Mouse (Mus musculus) heart, embryonic 10.5 days (tissue): Measurements from ENCODE around the gene Selenon. TPM values are rescaled to one million over a fixed set of nuclear protein-coding genes. Genes with fewer than 3 reads are reported as not detected.
A peak's percentile ranks its signal among the peaks of the same experiment; 100 is the strongest.

Experiments
- DNase-seq: peaks from one replicate; pipeline ENCODE4 v3.0.0-alpha.2; 2017; ENCODE audit warnings: low spot score
- H3K27ac ChIP-seq: fragments of 300-500 bp; sonication (generic); 2 replicates; pipeline ENCODE4 v1.5.1; 2016; ENCODE audit warnings: mild to moderate bottlenecking
- H3K27me3 ChIP-seq: fragments of 300-500 bp; sonication (generic); 2 replicates; pipeline ENCODE4 v1.6.1; 2016; ENCODE audit warnings: mild to moderate bottlenecking; ENCODE audit not compliant: poor library complexity, insufficient read depth, severe bottlenecking
- H3K36me3 ChIP-seq: fragments of 300-500 bp; sonication (generic); 2 replicates; pipeline ENCODE4 v1.6.1; 2016; ENCODE audit warnings: mild to moderate bottlenecking, moderate library complexity
- H3K4me1 ChIP-seq: fragments of 300-500 bp; sonication (generic); 2 replicates; pipeline ENCODE4 v1.6.1; 2016; ENCODE audit warnings: mild to moderate bottlenecking
- H3K4me3 ChIP-seq: fragments of 300-500 bp; sonication (generic); 2 replicates; pipeline ENCODE4 v1.5.1; 2016; ENCODE audit warnings: mild to moderate bottlenecking, moderate library complexity
- H3K9me3 ChIP-seq: fragments of 300-500 bp; sonication (generic); 2 replicates; pipeline ENCODE4 v1.6.1; 2016; ENCODE audit warnings: mild to moderate bottlenecking, moderate library complexity
- WGBS: fragments of 180-500 bp; shearing (Covaris S2); methylation state at CpG from one replicate; pipeline ENCODE4 v1.1.7; 2016; 5-methylcytosine and 5-hydroxymethylcytosine counted together
- polyA plus RNA-seq: library from polyadenylated mRNA; unstranded; fragments of >200 nt; fragmentation: Nextera tagmentation; extraction: Ambion mirVana; gene quantifications from 2 replicates; pipeline ENCODE4 v1.2.1, GENCODE M21; 2016

Gene Selenon
- polyA plus RNA-seq, 1 experiment from 2014 or later = 9.0 TPM

DNA sequence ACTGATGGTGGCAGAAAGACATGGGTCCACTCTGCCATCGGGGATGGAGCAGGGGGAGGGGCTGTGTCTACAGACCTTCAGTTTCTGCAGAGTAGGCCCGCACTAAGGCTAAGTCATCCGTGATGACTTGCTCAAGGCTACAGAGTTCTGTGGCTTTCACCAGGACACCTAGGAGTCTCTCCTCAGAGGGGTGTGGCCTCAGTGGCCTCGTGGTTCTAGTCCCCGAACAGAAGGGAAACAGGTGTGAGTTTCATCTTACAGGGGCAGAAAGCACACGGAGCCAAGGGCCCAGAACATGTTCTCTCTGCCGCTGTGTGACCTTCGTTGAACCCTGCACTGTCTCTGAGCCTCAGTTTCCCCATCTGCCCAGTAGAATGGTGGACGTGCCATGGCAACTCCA is 36.3 kb upstream of the Selenon start:
- Histone ChIP-seq H3K27me3 (no peaks in the 10 kb centered on the region), H3K9me3 (no peaks in the 10 kb centered on the region), H3K4me1 (peaks cover 50% of the 10 kb centered on the region), H3K4me3 (no peak overlapping the region), H3K36me3 (peaks cover 24% of the 10 kb centered on the region), H3K27ac (no peak overlapping the region; the same call in 1 of the 2 replicates)
- 89% methylated on average over 9 of the region's 9 CpGs for WGBS
- DNase-seq = no peak

DNA sequence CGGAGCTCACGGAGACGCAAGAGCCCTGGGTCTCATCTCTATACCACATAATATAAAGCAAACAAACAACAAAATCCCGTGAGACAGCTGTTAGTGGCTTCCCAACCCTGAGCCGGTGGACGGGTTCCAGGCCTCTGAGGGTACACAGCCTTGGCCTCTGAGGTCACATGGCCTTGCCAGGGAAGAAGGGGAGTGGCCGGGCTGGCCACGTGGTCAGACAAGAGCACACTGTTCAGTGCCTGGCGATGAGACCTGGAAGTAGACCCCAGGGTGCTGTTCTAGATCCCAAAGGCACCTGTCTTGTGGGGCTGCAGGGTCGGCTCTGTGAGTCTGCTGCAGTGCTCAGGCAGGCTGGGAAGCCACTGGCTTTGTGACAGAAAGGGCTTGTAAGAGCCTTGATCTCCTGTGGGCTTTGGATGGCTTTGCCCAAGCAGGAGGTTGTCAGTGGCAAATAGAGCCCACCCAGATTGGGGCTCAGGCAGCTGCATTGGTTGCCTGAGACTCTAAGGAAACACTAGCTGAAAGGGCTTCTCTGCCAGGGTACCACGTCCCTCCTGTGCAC is 35.8 kb upstream of the Selenon start:
- Histone ChIP-seq H3K4me1 (peaks cover 50% of the 10 kb centered on the region), H3K36me3 (peaks cover 24% of the 10 kb centered on the region), H3K27ac (0 out of 2 replicates have a peak overlapping the region, but pooled peaks have one; percentile 44), H3K9me3 (no peaks in the 10 kb centered on the region), H3K27me3 (no peaks in the 10 kb centered on the region), H3K4me3 (no peak overlapping the region)
- WGBS = 65% methylated on average over 11 of the region's 11 CpGs
- no peak for DNase-seq

DNA sequence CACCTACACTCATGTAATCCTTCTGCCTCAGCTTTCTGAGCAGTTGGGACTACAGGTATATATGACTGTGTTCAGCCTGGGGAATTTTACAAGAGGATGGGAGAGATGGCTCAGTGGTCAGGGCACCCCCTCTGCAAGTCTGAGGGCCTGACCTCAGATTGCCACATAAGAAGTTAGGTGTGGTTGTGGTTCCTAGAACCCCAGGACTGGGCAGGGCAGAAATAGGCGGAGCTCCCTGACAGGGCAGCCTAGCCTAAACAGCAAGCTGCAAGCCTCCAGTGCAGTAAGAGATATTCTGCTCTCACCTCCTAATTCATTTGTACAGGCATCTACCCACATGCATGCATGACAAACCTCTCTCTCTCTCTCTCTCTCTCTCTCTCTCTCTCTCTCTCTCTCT is 34.7 kb upstream of the Selenon start:
- Histone ChIP-seq H3K36me3 (peaks cover 22% of the 10 kb centered on the region), H3K4me1 (peaks cover 46% of the 10 kb centered on the region), H3K9me3 (no peaks in the 10 kb centered on the region), H3K27ac (no peak overlapping the region), H3K27me3 (no peaks in the 10 kb centered on the region), H3K4me3 (no peak overlapping the region)
- no peak for DNase-seq
- 69% methylated on average over 1 of the region's 1 CpGs for WGBS

DNA sequence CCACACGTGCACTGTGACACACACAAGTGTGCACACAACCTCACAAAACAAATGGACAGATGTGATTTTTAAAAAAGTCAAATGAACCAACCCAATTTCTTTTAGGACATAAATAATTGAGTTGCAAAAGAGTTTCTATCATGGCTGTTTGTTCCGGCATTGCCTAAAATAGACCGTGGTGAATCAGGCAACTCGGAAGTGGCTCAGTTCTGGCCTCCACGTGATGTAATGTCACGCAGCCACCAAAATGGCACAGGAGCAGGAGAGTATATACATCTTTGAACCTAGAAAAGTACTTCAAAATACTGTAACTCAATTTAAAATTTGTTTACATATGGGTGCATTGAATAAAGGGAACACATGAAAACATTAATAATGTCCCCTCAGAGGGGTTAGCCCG is 34.2 kb upstream of the Selenon start:
- H3K27me3 ChIP-seq = no peaks in the 10 kb centered on the region
- no peak overlapping the region for H3K4me3 ChIP-seq
- no peak overlapping the region for H3K27ac ChIP-seq
- H3K4me1 ChIP-seq = peaks cover 50% of the 10 kb centered on the region
- H3K36me3 ChIP-seq = peaks cover 17% of the 10 kb centered on the region
- WGBS = 81% methylated on average over 7 of the region's 7 CpGs
- no peak for DNase-seq
- no peaks in the 10 kb centered on the region for H3K9me3 ChIP-seq

DNA sequence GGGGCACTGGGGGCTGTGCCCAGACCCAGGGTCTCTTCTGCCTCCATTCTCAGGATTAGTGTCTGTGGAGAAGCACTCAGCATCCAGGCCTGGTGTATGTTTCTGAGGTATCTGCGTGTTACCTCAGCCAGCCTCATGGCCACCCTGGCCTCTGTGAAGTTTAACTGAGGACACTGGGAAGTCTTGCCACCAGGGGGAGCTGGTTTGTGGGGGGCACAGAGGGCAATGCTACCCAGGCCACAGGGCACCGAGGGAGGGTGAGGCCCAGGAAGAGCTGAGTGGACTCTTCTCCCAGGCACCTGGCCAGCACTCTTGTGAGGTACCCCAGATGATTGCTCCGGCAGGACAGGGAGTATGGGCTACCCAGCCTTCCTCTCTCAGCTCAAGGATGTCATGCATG is 31.5 kb upstream of the Selenon start:
- Histone ChIP-seq H3K9me3 (no peaks in the 10 kb centered on the region), H3K4me1 (peaks cover 66% of the 10 kb centered on the region), H3K4me3 (no peak overlapping the region), H3K27me3 (no peaks in the 10 kb centered on the region), H3K36me3 (peaks cover 8% of the 10 kb centered on the region; the same call in 1 of the 2 replicates), H3K27ac (peak overlapping the region; percentile 56)
- no peak for DNase-seq
- 65% methylated on average over 3 of the region's 3 CpGs for WGBS

DNA sequence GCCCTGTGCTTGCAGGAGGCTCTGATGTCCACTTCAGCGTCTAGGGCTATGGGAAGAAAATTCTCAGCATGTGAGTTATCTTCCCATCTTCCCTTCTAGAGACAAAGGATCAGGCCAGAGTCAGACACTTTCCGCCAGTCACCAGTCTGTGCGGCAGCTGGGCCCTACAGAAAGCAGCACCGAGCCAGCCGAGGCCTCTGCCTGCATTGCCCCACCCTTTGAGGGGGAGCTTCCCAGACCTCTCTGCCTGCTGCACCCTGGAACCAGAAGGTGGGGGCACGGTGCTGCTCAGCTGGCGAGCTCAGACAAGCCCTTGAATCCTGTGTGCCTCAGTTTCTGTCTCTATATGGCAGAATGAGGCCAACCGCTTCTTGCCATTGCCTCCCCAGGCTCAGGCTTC is 29.4 kb upstream of the Selenon start:
- WGBS = 45% methylated on average over 8 of the region's 8 CpGs
- peaks cover 61% of the 10 kb centered on the region for H3K4me1 ChIP-seq
- H3K36me3 ChIP-seq = 0 out of 2 replicates have a peak, but pooled peaks cover 4% of the 10 kb centered on the region

DNA sequence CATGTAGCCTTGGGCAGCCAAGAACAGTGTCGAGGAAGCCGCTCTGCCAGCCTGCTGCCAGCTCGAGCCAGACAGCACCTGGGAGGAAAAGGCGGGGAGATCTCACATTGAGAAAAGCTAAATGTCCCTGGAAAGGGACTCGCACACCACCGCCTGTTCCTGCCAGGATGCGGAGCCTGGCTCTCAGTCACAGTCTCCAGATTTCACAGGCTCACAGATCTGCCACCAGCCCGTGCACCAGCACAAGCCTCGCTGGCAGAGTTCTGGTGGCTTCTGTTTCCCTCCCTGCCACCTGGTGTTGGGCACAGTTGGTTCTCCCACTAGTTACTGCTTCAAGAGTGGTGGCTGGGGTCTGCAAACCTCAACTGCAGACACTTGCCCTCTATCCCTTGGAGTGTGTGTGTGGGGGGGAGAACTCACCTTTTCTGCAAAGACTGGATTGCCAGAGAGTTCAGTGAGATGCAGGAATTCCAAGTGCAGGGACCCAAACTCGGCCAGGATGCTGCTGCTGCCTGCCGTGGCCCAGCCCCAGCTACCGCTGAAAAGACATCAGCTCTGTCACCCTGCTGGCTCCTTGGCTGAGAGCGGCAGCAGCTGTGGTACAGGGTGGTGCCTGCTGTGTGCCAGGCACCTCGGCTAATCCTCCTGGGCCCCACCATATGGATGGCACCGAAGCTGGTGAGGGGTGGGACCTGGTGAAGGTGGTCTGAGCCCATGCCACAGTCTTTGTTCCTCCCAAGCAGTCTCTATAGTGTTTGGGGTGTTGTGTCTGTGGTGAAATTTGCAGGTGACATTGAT is 28.6 kb upstream of the Selenon start:
- Histone ChIP-seq H3K9me3 (no peaks in the 10 kb centered on the region), H3K27ac (peak overlapping the region; percentile 83), H3K4me3 (no peak overlapping the region), H3K36me3 (peaks cover 9% of the 10 kb centered on the region), H3K4me1 (peaks cover 67% of the 10 kb centered on the region), H3K27me3 (no peaks in the 10 kb centered on the region)
- 72% methylated on average over 15 of the region's 15 CpGs for WGBS
- DNase-seq = no peak

More for the DNA sequence above, 29.4 kb upstream of the Selenon start:
- no peak for DNase-seq
- Histone ChIP-seq H3K27me3 (no peaks in the 10 kb centered on the region), H3K4me3 (no peak overlapping the region), H3K27ac (peak overlapping the region; percentile 83), H3K9me3 (no peaks in the 10 kb centered on the region)

DNA sequence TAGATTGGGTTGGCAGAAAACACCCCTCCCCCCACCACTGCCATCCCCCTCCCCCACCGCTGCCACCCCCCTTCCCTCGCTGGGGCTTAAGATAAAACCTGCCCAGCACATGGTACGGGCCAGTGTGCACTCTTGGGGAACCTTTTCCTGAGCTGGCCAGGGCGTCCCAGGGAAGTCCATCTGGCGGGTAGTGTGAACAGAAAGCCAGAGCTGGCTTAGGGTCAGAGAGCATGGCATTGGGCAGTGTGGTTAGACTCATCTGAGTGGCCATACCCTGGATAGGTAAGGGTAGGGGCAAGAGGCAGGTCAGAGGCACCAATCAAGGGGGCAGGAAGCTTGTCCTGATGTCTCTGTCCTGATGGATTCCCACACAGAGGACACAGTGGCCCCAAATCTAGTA is 27.7 kb upstream of the Selenon start:
- H3K36me3 ChIP-seq = peaks cover 18% of the 10 kb centered on the region
- H3K27ac ChIP-seq = peak overlapping the region; percentile 83
- H3K27me3 ChIP-seq = no peaks in the 10 kb centered on the region
- H3K9me3 ChIP-seq = no peaks in the 10 kb centered on the region
- 7% methylated on average over 5 of the region's 5 CpGs for WGBS
- peak overlapping the region; percentile 41 for H3K4me3 ChIP-seq
- DNase-seq = no peak
- H3K4me1 ChIP-seq = peaks cover 71% of the 10 kb centered on the region

DNA sequence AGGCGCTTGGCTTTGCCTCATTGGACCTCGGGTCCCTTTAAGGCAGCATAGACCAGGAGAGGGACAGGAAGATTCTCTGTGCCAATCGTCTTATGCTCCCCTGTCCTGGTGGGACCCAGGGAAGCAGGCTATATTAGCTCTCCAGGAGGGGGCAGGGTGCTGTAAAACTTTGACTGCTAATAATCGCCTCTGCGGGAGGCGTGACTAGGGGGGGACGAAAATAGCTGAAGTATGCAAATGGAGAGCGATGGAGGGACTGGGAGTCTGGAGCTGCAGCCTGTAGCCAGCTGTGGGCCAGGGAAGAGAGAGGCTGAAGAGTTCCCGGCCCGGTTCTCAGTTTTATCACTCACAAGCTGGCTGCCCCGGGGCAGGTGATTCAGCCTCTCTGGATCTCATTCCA is 27.2 kb upstream of the Selenon start:
- peaks cover 67% of the 10 kb centered on the region for H3K4me1 ChIP-seq
- H3K27me3 ChIP-seq = no peaks in the 10 kb centered on the region
- WGBS = 5% methylated on average over 11 of the region's 11 CpGs
- DNase-seq = peak; percentile 89
- peaks cover 18% of the 10 kb centered on the region for H3K36me3 ChIP-seq
- H3K4me3 ChIP-seq = peak overlapping the region; percentile 41
- H3K9me3 ChIP-seq = 0 out of 2 replicates have a peak, but pooled peaks cover 2% of the 10 kb centered on the region
- H3K27ac ChIP-seq = peak overlapping the region; percentile 83

DNA sequence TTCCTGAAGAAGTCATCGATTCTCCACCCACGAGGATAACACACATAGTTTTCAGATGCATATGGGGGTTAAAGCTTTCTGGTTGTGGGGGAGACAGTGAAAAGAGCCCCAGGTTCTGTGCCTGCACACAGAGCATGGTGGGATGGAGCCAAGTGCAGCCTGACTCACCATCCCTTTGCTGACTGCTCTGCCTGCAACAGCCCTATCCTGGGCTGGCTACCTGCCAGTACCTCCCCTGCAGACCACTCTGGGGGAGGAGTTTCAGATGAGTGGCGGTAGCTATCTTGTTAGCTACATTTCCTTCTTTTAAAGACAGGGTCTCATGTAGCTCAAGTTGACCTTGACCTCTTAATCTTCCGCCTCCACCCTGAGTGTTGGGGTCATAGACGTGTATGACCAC is 26.4 kb upstream of the Selenon start:
- H3K36me3 ChIP-seq = peaks cover 23% of the 10 kb centered on the region
- DNase-seq = no peak
- H3K4me1 ChIP-seq = peaks cover 59% of the 10 kb centered on the region
- H3K27me3 ChIP-seq = no peaks in the 10 kb centered on the region
- H3K4me3 ChIP-seq = peak overlapping the region; percentile 41; the same call in 1 of the 2 replicates
- H3K27ac ChIP-seq = peak overlapping the region; percentile 83
- 42% methylated on average over 5 of the region's 5 CpGs for WGBS
- H3K9me3 ChIP-seq = 0 out of 2 replicates have a peak, but pooled peaks cover 3% of the 10 kb centered on the region

DNA sequence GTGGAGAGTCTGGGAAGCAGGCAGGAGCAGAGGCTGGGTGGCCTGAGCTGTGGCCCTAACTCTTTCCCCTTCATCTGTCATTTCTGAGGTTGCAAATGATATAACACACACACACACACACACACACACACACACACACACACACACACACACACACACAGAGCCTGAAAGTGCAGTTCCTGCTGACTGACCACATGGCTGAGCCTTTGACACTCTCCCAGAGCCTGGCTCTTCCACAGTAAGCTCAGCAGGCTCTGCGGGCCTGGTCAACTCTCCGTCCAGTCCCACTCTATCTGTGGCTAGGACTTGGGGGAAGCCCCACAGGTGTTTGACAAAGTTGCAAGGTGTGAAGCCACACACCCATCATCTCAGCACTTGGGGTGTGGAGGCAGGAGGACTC is 25.3 kb upstream of the Selenon start:
- peaks cover 32% of the 10 kb centered on the region for H3K36me3 ChIP-seq
- peaks cover 58% of the 10 kb centered on the region for H3K4me1 ChIP-seq
- no peaks in the 10 kb centered on the region for H3K27me3 ChIP-seq

DNA sequence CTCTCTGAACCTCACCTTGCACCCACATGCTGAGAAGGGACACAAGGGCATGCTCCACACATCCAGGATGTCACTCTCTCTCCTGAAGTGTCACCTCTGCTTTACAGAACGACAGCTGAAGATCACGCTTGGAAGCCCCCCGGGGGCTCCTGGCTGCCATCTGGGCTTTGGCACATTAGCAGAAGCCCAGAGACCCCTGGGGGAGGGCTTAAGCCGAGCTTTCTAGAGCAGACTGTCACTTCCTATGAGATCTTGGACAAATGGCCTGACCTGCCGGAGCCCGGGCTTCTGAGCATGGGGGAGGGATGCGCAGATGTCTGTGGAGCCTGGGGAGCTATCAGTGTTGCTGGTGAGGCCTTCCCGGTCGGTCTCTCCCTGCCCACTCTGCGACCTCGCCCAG is 23.5 kb upstream of the Selenon start:
- 40% methylated on average over 11 of the region's 11 CpGs for WGBS
- H3K4me3 ChIP-seq = no peak overlapping the region
- 0 out of 2 replicates have a peak, but pooled peaks cover 3% of the 10 kb centered on the region for H3K9me3 ChIP-seq
- H3K27ac ChIP-seq = peak overlapping the region; percentile 39; the same call in 1 of the 2 replicates
- H3K27me3 ChIP-seq = no peaks in the 10 kb centered on the region
- no peak for DNase-seq
- H3K36me3 ChIP-seq = peaks cover 41% of the 10 kb centered on the region
- peaks cover 45% of the 10 kb centered on the region for H3K4me1 ChIP-seq

More for the DNA sequence above, 25.3 kb upstream of the Selenon start:
- Histone ChIP-seq H3K9me3 (0 out of 2 replicates have a peak, but pooled peaks cover 3% of the 10 kb centered on the region), H3K27ac (peak overlapping the region; percentile 22; the same call in 1 of the 2 replicates), H3K4me3 (no peak overlapping the region)
- DNase-seq = no peak
- 81% methylated on average over 2 of the region's 2 CpGs for WGBS
